Mouse (Mus musculus): ENCODE measurements at regions not wholly inside any gene's neighbourhood (a gene's known extent, or its start where the extent isn't known, plus 50 kb on each side); places are given as distances from the start of the nearest gene placed in this dataset.

- TF ChIP-seq ZNF384 (IDR thresholded peaks at IDR 0.05; ENCODE audit: low read depth, low read length) (no peak), CHD2 (IDR thresholded peaks at IDR 0.05; ENCODE audit: low read depth, low read length) (no peak)
These were observed 121.7 kb upstream of the Dynlrb2 start for GRCm38 (mm10) chr8:116383036-116383435.

Measured in ES-E14 (cell line).